In genomic region chr7:24762574-24762973, GRCm38 (mm10) we compare ENCODE assay signal across 23 mouse cellular contexts. TPM values are rescaled to one million over a fixed set of nuclear protein-coding genes. Genes with fewer than 3 reads are reported as not detected.
"Had no signal": no experiment of that assay in that cellular context is flagged by ENCODE, and none has a peak within 500 bp of the region (broad histone marks: within the 10 kb centered on the region; RNA-seq: fewer than 3 reads in every experiment).

No protein-coding gene starts in this region.

- H3K4me3 ChIP-seq: midbrain, embryonic 10.5 days; midbrain, embryonic 12.5 days; myocyte; neural tube, embryonic 13.5 days; neural tube, embryonic 15.5 days; stomach, embryonic 15.5 days had no signal

- H3K4me2 ChIP-seq: lung, embryonic 14.5 days; midbrain, embryonic 12.5 days; neural tube, embryonic 13.5 days; neural tube, embryonic 15.5 days; stomach, embryonic 15.5 days had no signal

- H3K4me1 ChIP-seq: neural tube, embryonic 13.5 days; neural tube, embryonic 15.5 days; stomach, embryonic 15.5 days had no signal

- H3K9ac ChIP-seq: lung, embryonic 14.5 days; midbrain, embryonic 12.5 days; neural tube, embryonic 13.5 days; neural tube, embryonic 15.5 days; stomach, embryonic 15.5 days had no signal

- H3K36me3 ChIP-seq: midbrain, embryonic 10.5 days; midbrain, embryonic 12.5 days; neural tube, embryonic 13.5 days; neural tube, embryonic 15.5 days; stomach, embryonic 15.5 days had no signal

- H3K27me3 ChIP-seq: midbrain, embryonic 12.5 days; neural tube, embryonic 13.5 days; neural tube, embryonic 15.5 days; stomach, embryonic 15.5 days had no signal

- ATAC-seq: midbrain, embryonic 16.5 days had no signal

- H3K9me3 ChIP-seq: midbrain, embryonic 10.5 days; midbrain, embryonic 12.5 days; neural tube, embryonic 13.5 days; neural tube, embryonic 15.5 days; stomach, embryonic 15.5 days had no signal

- H3K27ac ChIP-seq: midbrain, embryonic 10.5 days; midbrain, embryonic 12.5 days; neural tube, embryonic 13.5 days; neural tube, embryonic 15.5 days; stomach, embryonic 15.5 days had no signal

- DNase-seq: lung, adult 18-20 months; lung, embryonic 14.5 days; lung, postnatal 10 days; midbrain, embryonic 14.5 days; retina, postnatal 1 day; right cerebral cortex, adult 18-20 months; right cerebral cortex, postnatal 25 days; right cerebral cortex, postnatal 4 days; thymus, adult 18-20 months; thymus, postnatal 14 days; thymus, postnatal 36 days had no signal

RNA-seq across cellular contexts. Expression of gene Cd177, which starts 2.5 kb away (rescaled TPM):
- polyA plus RNA-seq: midbrain, embryonic 10.5 days; midbrain, embryonic 12.5 days; myocyte; neural tube, embryonic 11.5 days had no signal

RNA-seq across cellular contexts. Expression of gene Ceacam10, which starts 14.4 kb away (rescaled TPM):
- polyA plus RNA-seq: lung, embryonic 14.5 days; lung, embryonic 16.5 days; midbrain, embryonic 10.5 days; midbrain, embryonic 12.5 days; midbrain, embryonic 14.5 days; myocyte; neural tube, embryonic 11.5 days had no signal

RNA-seq across cellular contexts. Expression of gene Gm4763, which starts 35.9 kb away (rescaled TPM):
- polyA plus RNA-seq: liver, embryonic 16.5 days; lung, embryonic 14.5 days; lung, embryonic 16.5 days; midbrain, embryonic 10.5 days; midbrain, embryonic 12.5 days; midbrain, embryonic 14.5 days; midbrain, embryonic 16.5 days; myocyte; neural tube, embryonic 11.5 days; neural tube, embryonic 13.5 days; neural tube, embryonic 15.5 days; spleen, adult 2 months; stomach, embryonic 15.5 days had no signal

RNA-seq across cellular contexts. Expression of gene BC049730, which starts 53.5 kb away (rescaled TPM):
- polyA plus RNA-seq: liver, embryonic 16.5 days; lung, embryonic 14.5 days; lung, embryonic 16.5 days; midbrain, embryonic 10.5 days; midbrain, embryonic 12.5 days; midbrain, embryonic 14.5 days; midbrain, embryonic 16.5 days; myocyte; neural tube, embryonic 11.5 days; neural tube, embryonic 13.5 days; neural tube, embryonic 15.5 days; spleen, adult 2 months; stomach, embryonic 15.5 days; thymus, postnatal 0 days had no signal
